Mouse (Mus musculus): Measurements from ENCODE around the gene Smoc2. TPM values are rescaled to one million over a fixed set of nuclear protein-coding genes. Genes with fewer than 3 reads are reported as not detected.

The Smoc2 gene
- 2.2 and 3.3 TPM in 2 replicates for polyA plus RNA-seq (2012; rRNA removed)

GRCm38 (mm10) chr17:14279177-14279965 lies at the start of gene Smoc2:
Gene Smoc2 (plus strand): TSS chr17:14279506.

Other genes starting within 250 kb of the Smoc2 start
- gene Gm7358, start 220.0 kb upstream of the Smoc2 start, polyA plus RNA-seq (2012; rRNA removed) = not detected in 2 replicates
- gene Dact2, start 75.2 kb upstream of the Smoc2 start, polyA plus RNA-seq (2012; rRNA removed) = 0.70 and 0.90 TPM in 2 replicates